Mouse (Mus musculus) right cerebral cortex, postnatal 25 days (tissue): ENCODE data around the gene Dusp13.

Experiments
- DNase-seq: peaks from one replicate; pipeline ENCODE4 v3.0.0; 2022

Gene Dusp13

GRCm38 (mm10) chr14:21750881-21751542, at the start of gene Dusp13:
Gene Dusp13, minus strand, starts transcription at chr14:21751181.
- DNase-seq = peak; percentile 70

GRCm38 (mm10) chr14:21800641-21801040, 49.7 kb upstream of the Dusp13 start:
- no peak for DNase-seq

GRCm38 (mm10) chr14:21792250-21792649, 41.3 kb upstream of the Dusp13 start:
- peak; percentile 23 for DNase-seq

- no peak for DNase-seq
Measured at GRCm38 (mm10) chr14:21791722-21792121, 40.7 kb upstream of the Dusp13 start.

- DNase-seq = no peak
Measured at GRCm38 (mm10) chr14:21790585-21791251, 39.7 kb upstream of the Dusp13 start.

- peak; percentile 38 for DNase-seq
Measured at GRCm38 (mm10) chr14:21788121-21788520, 37.1 kb upstream of the Dusp13 start.

GRCm38 (mm10) chr14:21787374-21787773, 36.4 kb upstream of the Dusp13 start:
- no peak for DNase-seq

- no peak for DNase-seq
Measured at GRCm38 (mm10) chr14:21786500-21786899, 35.5 kb upstream of the Dusp13 start.

GRCm38 (mm10) chr14:21776201-21776600, 25.2 kb upstream of the Dusp13 start:
- no peak for DNase-seq

- no peak for DNase-seq
Measured at GRCm38 (mm10) chr14:21773946-21774345, 23.0 kb upstream of the Dusp13 start.

- no peak for DNase-seq
Measured at GRCm38 (mm10) chr14:21772506-21773281, 21.7 kb upstream of the Dusp13 start.

- no peak for DNase-seq
Measured at GRCm38 (mm10) chr14:21766398-21766958, 15.5 kb upstream of the Dusp13 start.

GRCm38 (mm10) chr14:21765754-21766397, 14.9 kb upstream of the Dusp13 start:
- no peak for DNase-seq

GRCm38 (mm10) chr14:21764646-21765045, 13.7 kb upstream of the Dusp13 start:
- no peak for DNase-seq

GRCm38 (mm10) chr14:21763736-21764135, 12.8 kb upstream of the Dusp13 start:
- no peak for DNase-seq

- DNase-seq = no peak
Measured at GRCm38 (mm10) chr14:21761560-21761959, 10.6 kb upstream of the Dusp13 start.

- no peak for DNase-seq
Measured at GRCm38 (mm10) chr14:21753367-21753766, 2.4 kb upstream of the Dusp13 start.

- no peak for DNase-seq
Measured at GRCm38 (mm10) chr14:21752411-21752810, 1.4 kb upstream of the Dusp13 start.

- peak; percentile 84 for DNase-seq
Measured at GRCm38 (mm10) chr14:21750008-21750880, 737 bp downstream of the Dusp13 start, which contains the start of gene Samd8. Gene Samd8, plus strand, starts transcription at chr14:21750531.

- no peak for DNase-seq
Measured at GRCm38 (mm10) chr14:21748142-21748870, 2.7 kb downstream of the Dusp13 start.
